Mouse (Mus musculus): ENCODE measurements around the gene Olfr769. TPM values are rescaled to one million over a fixed set of nuclear protein-coding genes. Genes with fewer than 3 reads are reported as not detected.
"Not testable (repeated sequence)": the region's sequence is repeated elsewhere in the genome, so short reads cannot be mapped to it uniquely, and the experiment has no call there.

Olfr769 gene
- polyA plus RNA-seq (2015; fragmentation: Nextera tagmentation; extraction: Ambion mirVana), result not detected in 2 replicates

DNA sequence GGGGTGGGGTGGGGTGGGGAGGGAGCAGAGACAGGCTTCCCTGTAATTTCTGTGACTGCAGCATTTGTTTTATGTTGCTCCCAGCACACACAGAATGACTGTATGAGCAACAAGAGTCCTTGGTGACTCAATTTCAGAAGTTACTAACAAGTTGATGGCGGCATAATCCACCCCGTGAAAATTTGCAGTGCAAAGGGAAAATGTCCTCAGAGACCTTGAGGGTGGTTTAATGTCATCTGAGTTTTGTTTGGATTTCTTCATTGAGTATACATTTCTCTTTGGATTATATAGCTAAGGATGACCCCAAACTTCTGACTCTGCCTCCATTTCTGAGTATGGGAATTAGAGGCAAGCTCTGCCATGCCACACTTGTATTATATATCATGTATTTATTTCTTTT lies at the start of gene Olfr769:
Gene Olfr769, minus strand, starts transcription at position 101 of the 400 bp plus-strand sequence.
- Histone ChIP-seq H3K36me3 (ENCODE audit: control insufficient read depth, insufficient read depth, low read length) (no peaks in the 10 kb centered on the region), H3K4me1 (ENCODE audit: control insufficient read depth, insufficient read depth, low read length) (no peaks in the 10 kb centered on the region), H3K27ac (ENCODE audit: low read length) (no peak within 1 kb of the TSS), H3K9me3 (replicated peaks; ENCODE audit: control insufficient read depth, low read length, poor library complexity, severe bottlenecking) (no peaks in the 10 kb centered on the region), H3K4me2 (ENCODE audit: low read length) (no peak within 1 kb of the TSS), H3K4me3 (ENCODE audit: low read depth, low read length) (no peak within 1 kb of the TSS), H3K9ac (ENCODE audit: low read depth, low read length) (no peak within 1 kb of the TSS), H3K27me3 (ENCODE audit: control insufficient read depth, insufficient read depth, low read depth, low read length) (no peaks in the 10 kb centered on the region)
- 71% methylated on average over 2 of the region's 2 CpGs for WGBS
- no peak for ATAC-seq

DNA sequence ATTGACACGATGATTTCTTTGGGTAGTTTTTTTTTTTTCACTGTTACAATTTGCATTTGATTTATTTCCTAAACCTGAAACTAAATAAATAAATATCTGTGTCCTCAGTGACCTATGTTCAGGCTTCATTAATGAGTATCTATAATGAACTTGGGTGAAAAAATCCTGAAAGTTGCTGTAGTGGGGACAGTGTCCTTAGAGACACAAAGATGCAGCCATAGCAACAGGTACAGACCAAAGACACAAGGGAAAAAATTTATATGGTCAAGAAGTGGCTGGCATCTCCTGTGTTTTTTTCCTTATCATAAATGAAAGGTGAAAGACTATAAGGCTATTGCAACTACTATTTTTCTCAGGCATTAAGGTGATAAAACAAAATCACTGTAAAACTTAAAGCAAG lies 47.0 kb upstream of the Olfr769 start, which contains the start of gene Olfr771:
Gene Olfr771, minus strand, starts transcription at position 101 of the 400 bp plus-strand sequence.
- Histone ChIP-seq H3K36me3 (ENCODE audit: control insufficient read depth, insufficient read depth, low read length) (no peaks in the 10 kb centered on the region), H3K27me3 (ENCODE audit: control insufficient read depth, insufficient read depth, low read depth, low read length) (no peaks in the 10 kb centered on the region), H3K27ac (ENCODE audit: low read length) (no peak within 1 kb of the TSS), H3K4me3 (ENCODE audit: low read depth, low read length) (no peak within 1 kb of the TSS), H3K9me3 (replicated peaks; ENCODE audit: control insufficient read depth, low read length, poor library complexity, severe bottlenecking) (peaks cover 2% of the 10 kb centered on the region; the same call in 1 of the 2 replicates), H3K4me2 (ENCODE audit: low read length) (no peak within 1 kb of the TSS), H3K9ac (ENCODE audit: low read depth, low read length) (no peak within 1 kb of the TSS), H3K4me1 (ENCODE audit: control insufficient read depth, insufficient read depth, low read length) (no peaks in the 10 kb centered on the region)
- ATAC-seq, result no peak
- WGBS, result 94% methylated on average over 1 of the region's 1 CpGs

DNA sequence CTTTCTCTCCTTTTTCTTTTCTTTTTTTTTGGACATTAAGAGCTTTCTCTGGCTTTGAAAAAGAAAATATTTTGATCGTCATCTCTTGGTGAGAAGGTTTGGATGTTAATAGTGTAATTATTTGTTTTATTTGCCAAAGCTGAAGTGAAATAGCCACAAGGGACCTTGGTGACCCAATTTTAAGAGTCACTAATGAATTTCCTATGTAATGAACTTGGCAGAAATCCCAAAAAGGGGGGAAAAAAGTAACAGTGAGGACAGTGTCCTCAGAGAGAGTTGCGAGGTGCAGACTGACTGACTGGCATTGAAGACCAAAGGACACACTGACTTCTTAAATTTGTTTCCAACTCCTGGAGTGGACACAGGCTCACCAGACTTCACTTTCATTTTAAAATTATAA lies 21.2 kb upstream of the Olfr769 start, which contains the start of gene Olfr770:
Gene Olfr770, minus strand, starts transcription at position 101 of the 400 bp plus-strand sequence.
- Histone ChIP-seq H3K36me3 (ENCODE audit: control insufficient read depth, insufficient read depth, low read length) (no peaks in the 10 kb centered on the region), H3K27ac (ENCODE audit: low read length) (no peak within 1 kb of the TSS), H3K4me2 (ENCODE audit: low read length) (no peak within 1 kb of the TSS), H3K27me3 (ENCODE audit: control insufficient read depth, insufficient read depth, low read depth, low read length) (no peaks in the 10 kb centered on the region), H3K9me3 (replicated peaks; ENCODE audit: control insufficient read depth, low read length, poor library complexity, severe bottlenecking) (no peaks in the 10 kb centered on the region), H3K4me1 (ENCODE audit: control insufficient read depth, insufficient read depth, low read length) (no peaks in the 10 kb centered on the region), H3K4me3 (ENCODE audit: low read depth, low read length) (no peak within 1 kb of the TSS), H3K9ac (ENCODE audit: low read depth, low read length) (no peak within 1 kb of the TSS)
- ATAC-seq, result no peak
- 75% methylated on average over 2 of the region's 2 CpGs for WGBS

DNA sequence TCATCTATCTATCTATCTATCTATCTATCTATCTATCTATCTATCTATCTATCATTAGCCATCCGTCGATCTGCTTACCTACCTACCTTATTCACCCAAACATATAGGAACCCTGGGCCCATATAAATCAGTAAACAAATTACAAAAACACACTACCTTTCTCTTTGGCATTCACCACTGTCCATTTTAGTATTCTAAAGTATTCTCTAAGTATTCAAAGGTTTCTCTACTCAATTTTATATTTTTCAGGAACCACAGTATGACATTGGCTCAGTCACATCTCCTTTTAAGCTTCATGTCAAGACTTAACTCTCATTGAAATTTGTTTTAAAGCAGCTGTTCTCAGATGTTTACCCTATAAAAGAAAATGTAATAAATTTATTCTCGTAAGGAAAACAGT lies 2.5 kb downstream of the Olfr769 start:
- 93% methylated on average over 3 of the region's 3 CpGs for WGBS
- Histone ChIP-seq H3K27me3 (ENCODE audit: control insufficient read depth, insufficient read depth, low read depth, low read length) (no peaks in the 10 kb centered on the region), H3K36me3 (ENCODE audit: control insufficient read depth, insufficient read depth, low read length) (no peaks in the 10 kb centered on the region), H3K9me3 (replicated peaks; ENCODE audit: control insufficient read depth, low read length, poor library complexity, severe bottlenecking) (no peaks in the 10 kb centered on the region), H3K4me1 (ENCODE audit: control insufficient read depth, insufficient read depth, low read length) (no peaks in the 10 kb centered on the region), H3K4me2 (ENCODE audit: low read length) (no peak overlapping the region), H3K27ac (ENCODE audit: low read length) (no peak overlapping the region), H3K4me3 (ENCODE audit: low read depth, low read length) (no peak overlapping the region), H3K9ac (ENCODE audit: low read depth, low read length) (no peak overlapping the region)
- no peak for ATAC-seq

DNA sequence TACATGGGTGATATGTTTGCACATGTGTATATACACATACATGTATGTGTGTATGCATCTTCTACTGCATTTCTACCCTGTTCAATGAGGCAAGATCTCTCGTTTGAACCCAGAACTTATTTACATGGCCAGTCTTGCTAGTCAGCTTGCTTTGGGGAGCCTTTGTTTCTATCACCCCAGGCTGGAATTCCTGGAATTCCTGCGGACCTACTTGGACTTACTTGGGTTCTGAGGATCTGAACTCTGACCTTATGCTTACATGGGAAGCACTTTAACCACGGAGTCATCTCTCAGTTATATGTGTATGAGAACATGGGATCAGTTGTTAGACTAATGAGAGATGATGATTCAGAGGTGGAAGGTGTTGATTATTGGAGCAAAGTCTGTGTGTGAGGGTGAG lies 16.4 kb downstream of the Olfr769 start:
- H3K36me3 ChIP-seq (ENCODE audit: control insufficient read depth, insufficient read depth, low read length), result no peaks in the 10 kb centered on the region
- no peak overlapping the region for H3K4me2 ChIP-seq (ENCODE audit: low read length)
- 37% methylated on average over 3 of the region's 3 CpGs for WGBS
- no peak overlapping the region for H3K27ac ChIP-seq (ENCODE audit: low read length)
- H3K27me3 ChIP-seq (ENCODE audit: control insufficient read depth, insufficient read depth, low read depth, low read length), result no peaks in the 10 kb centered on the region
- H3K9ac ChIP-seq (ENCODE audit: low read depth, low read length), result no peak overlapping the region
- ATAC-seq, result no peak
- no peak overlapping the region for H3K4me3 ChIP-seq (ENCODE audit: low read depth, low read length)
- no peaks in the 10 kb centered on the region for H3K4me1 ChIP-seq (ENCODE audit: control insufficient read depth, insufficient read depth, low read length)
- H3K9me3 ChIP-seq (replicated peaks; ENCODE audit: control insufficient read depth, low read length, poor library complexity, severe bottlenecking), result no peaks in the 10 kb centered on the region; the same call in 1 of the 2 replicates

DNA sequence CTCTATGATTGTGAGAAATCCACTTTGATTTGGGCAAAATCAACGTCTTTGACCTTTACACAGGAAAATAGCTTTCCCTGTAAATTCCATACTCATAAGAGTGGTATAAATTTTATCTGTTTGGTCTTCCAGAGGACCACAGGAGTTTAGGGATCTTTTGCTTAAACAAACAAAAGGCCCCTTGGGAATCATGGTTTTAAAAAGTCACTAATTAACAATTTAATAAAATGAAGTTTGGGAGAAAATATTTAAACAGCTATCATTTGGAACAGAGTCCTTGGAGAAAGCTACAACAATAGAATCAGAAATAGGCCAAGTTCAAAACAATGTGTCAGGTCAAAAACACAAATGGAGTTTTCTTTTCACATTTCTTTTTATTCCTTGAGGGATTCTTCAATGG lies 18.4 kb downstream of the Olfr769 start, which contains the start of gene Olfr768:
Gene Olfr768, minus strand, starts transcription at position 101 of the 400 bp plus-strand sequence.
- ATAC-seq, result no peak
- Histone ChIP-seq H3K4me1 (ENCODE audit: control insufficient read depth, insufficient read depth, low read length) (no peaks in the 10 kb centered on the region), H3K4me2 (ENCODE audit: low read length) (no peak within 1 kb of the TSS), H3K27me3 (ENCODE audit: control insufficient read depth, insufficient read depth, low read depth, low read length) (no peaks in the 10 kb centered on the region), H3K36me3 (ENCODE audit: control insufficient read depth, insufficient read depth, low read length) (no peaks in the 10 kb centered on the region), H3K9ac (ENCODE audit: low read depth, low read length) (no peak within 1 kb of the TSS), H3K27ac (ENCODE audit: low read length) (no peak within 1 kb of the TSS), H3K4me3 (ENCODE audit: low read depth, low read length) (no peak within 1 kb of the TSS), H3K9me3 (replicated peaks; ENCODE audit: control insufficient read depth, low read length, poor library complexity, severe bottlenecking) (no peaks in the 10 kb centered on the region; the same call in 1 of the 2 replicates)
- WGBS, result 83% methylated on average over 1 of the region's 1 CpGs

DNA sequence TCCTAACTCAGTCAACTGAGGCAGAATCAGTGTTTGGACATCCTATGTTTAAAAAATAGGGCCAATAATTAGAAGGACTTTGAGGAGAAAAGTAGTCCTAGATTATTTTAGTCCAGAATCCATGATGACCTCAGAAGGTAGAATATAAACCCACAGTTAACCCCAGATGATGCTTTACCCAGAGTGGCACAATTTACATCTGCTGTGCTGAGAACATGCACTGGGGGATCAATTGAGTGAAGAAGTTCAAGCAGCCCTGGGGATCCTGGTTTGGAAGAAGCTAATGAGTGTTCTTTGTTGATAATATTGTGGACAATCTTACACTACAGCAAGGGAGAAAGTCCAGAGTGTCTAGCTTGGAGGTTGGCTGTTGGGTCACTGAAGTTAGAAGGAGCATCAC lies 34.9 kb downstream of the Olfr769 start, which contains the start of gene Olfr767:
Gene Olfr767, minus strand, starts transcription at position 101 of the 400 bp plus-strand sequence.
- not testable (repeated sequence) for H3K9ac ChIP-seq (ENCODE audit: low read depth, low read length); H3K27me3 ChIP-seq (ENCODE audit: control insufficient read depth, insufficient read depth, low read depth, low read length); H3K36me3 ChIP-seq (ENCODE audit: control insufficient read depth, insufficient read depth, low read length); H3K4me1 ChIP-seq (ENCODE audit: control insufficient read depth, insufficient read depth, low read length); H3K4me3 ChIP-seq (ENCODE audit: low read depth, low read length); H3K9me3 ChIP-seq (replicated peaks; ENCODE audit: control insufficient read depth, low read length, poor library complexity, severe bottlenecking); H3K27ac ChIP-seq (ENCODE audit: low read length); ATAC-seq; H3K4me2 ChIP-seq (ENCODE audit: low read length)

DNA sequence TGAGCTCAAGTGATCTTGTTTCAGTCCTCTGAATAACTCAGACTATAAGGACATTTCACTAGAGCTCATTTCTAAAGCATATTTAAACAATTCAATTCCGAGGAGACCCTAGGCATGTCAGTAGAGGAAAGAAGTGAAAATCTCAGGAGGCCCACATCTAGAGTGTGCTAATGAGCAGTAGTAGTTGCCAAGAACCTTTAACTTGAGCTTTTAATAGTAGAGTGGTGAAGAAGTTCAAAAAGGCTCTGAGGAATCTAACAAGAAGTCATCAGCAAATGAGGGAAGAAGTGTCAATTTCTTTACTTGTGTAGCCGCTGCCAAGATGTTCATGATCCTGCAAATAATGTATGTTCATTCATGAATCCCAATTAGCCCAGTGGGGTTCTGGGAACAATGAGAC lies 48.8 kb downstream of the Olfr769 start, which contains the start of gene Olfr766-ps1:
Gene Olfr766-ps1, minus strand, starts transcription at position 101 of the 400 bp plus-strand sequence.
- ATAC-seq, result no peak
- 81% methylated on average over 2 of the region's 2 CpGs for WGBS

More for the DNA sequence above, 48.8 kb downstream of the Olfr769 start, which contains the start of gene Olfr766-ps1:
- no peaks in the 10 kb centered on the region for H3K27me3 ChIP-seq (ENCODE audit: control insufficient read depth, insufficient read depth, low read depth, low read length)
- H3K4me3 ChIP-seq (ENCODE audit: low read depth, low read length), result no peak within 1 kb of the TSS
- H3K27ac ChIP-seq (ENCODE audit: low read length), result no peak within 1 kb of the TSS
- no peak within 1 kb of the TSS for H3K9ac ChIP-seq (ENCODE audit: low read depth, low read length)
- no peaks in the 10 kb centered on the region for H3K4me1 ChIP-seq (ENCODE audit: control insufficient read depth, insufficient read depth, low read length)
- no peaks in the 10 kb centered on the region for H3K9me3 ChIP-seq (replicated peaks; ENCODE audit: control insufficient read depth, low read length, poor library complexity, severe bottlenecking)
- no peak within 1 kb of the TSS for H3K4me2 ChIP-seq (ENCODE audit: low read length)
- no peaks in the 10 kb centered on the region for H3K36me3 ChIP-seq (ENCODE audit: control insufficient read depth, insufficient read depth, low read length)
